In the genomic region with DNA sequence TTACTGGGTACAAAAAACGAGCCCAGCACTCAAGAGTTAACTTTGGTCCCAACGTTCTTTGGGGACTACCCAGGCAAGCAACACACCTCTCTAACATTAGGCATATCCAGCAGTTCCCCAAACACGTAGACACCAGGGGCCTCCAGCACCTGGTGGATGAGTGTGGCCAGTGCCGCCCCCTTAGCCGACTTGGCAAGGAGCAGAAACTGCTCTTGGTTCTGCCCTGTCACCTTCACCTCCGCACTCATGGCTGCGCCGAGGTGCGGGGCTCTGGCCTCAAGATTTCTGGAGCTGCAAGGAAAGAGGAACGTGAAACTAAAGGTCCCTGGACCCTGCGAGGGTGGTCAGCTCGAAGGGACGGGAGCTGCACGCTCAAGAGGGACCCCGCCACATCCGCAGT, we compare ENCODE assay signal across 8 mouse cellular contexts. TPM values are rescaled to one million over a fixed set of nuclear protein-coding genes. Genes with fewer than 3 reads are reported as not detected.
DNase-seq lines count a peak whose midpoint lies in the region; ATAC-seq and TF ChIP-seq lines count a peak whose summit lies in the region.

No protein-coding gene starts in this region.

- peak overlapping the region; percentile 99 for H3K4me2 ChIP-seq in intestine, embryonic 14.5 days (ENCODE audit: low read length)
- peak overlapping the region; percentile 97 for H3K4me2 ChIP-seq in midbrain, embryonic 14.5 days (ENCODE audit: low read length)

- 18% methylated on average over 16 of the region's 16 CpGs for WGBS in lung, adult 2 months
- 25% methylated on average over 16 of the region's 16 CpGs for WGBS in intestine, embryonic 14.5 days
- 42% methylated on average over 16 of the region's 16 CpGs for WGBS in midbrain, embryonic 14.5 days

- H3K27ac ChIP-seq in intestine, embryonic 14.5 days (ENCODE audit: low read depth): peak overlapping the region; percentile 92
- peak overlapping the region; percentile 90 for H3K27ac ChIP-seq in midbrain, embryonic 14.5 days (replicated peaks; ENCODE audit: low read depth, low read length)

- no peak for TF ChIP-seq CTCF in lung, adult 2 months (IDR thresholded peaks at IDR 0.05; ENCODE audit: insufficient read depth, low read length)

- no peak for DNase-seq in lung, adult 2 months
- DNase-seq in lung, postnatal 36 days: no peak
- peak; percentile 8 for DNase-seq in c-Kit-positive CD71-positive TER-119-positive erythroid progenitor cells, embryonic 14.5 days (ENCODE audit: low spot score)
- DNase-seq in intestine, embryonic 14.5 days (ENCODE audit: low spot score): no peak
- DNase-seq in midbrain, embryonic 14.5 days: no peak
- no peak for DNase-seq in spleen, postnatal 14 days (ENCODE audit: low spot score in 2 of 2)
- DNase-seq in kidney, adult 11 months: no peak

- peaks cover 28% of the 10 kb centered on the region for H3K36me3 ChIP-seq in intestine, embryonic 14.5 days (ENCODE audit: control insufficient read depth, insufficient read depth, low read length)
- peaks cover 28% of the 10 kb centered on the region for H3K36me3 ChIP-seq in midbrain, embryonic 14.5 days (ENCODE audit: control insufficient read depth, insufficient read depth, low read length)

- H3K9ac ChIP-seq in intestine, embryonic 14.5 days (ENCODE audit: low read length): peak overlapping the region; percentile 95
- H3K9ac ChIP-seq in midbrain, embryonic 14.5 days (replicated peaks; ENCODE audit: low read length): peak overlapping the region; percentile 92

- TF ChIP-seq POLR2A in lung, adult 2 months (IDR thresholded peaks at IDR 0.05; ENCODE audit: borderline replicate concordance, extremely low read depth, low read depth, low read length): no peak

- ATAC-seq in intestine, embryonic 14.5 days (replicated peaks; ENCODE audit: low FRiP score, low TSS enrichment, low read depth): peak; percentile 36
- peak; percentile 36 for ATAC-seq in midbrain, embryonic 14.5 days (ENCODE audit: low FRiP score, low TSS enrichment)
- no peak; the same call in 1 of the 2 replicates for ATAC-seq in granulocyte monocyte progenitor cell, adult 5-6 weeks (replicated peaks; ENCODE audit: poor library complexity, severe bottlenecking)

- H3K27me3 ChIP-seq in intestine, embryonic 14.5 days (replicated peaks; ENCODE audit: control insufficient read depth, insufficient read depth, low read length): no peaks in the 10 kb centered on the region
- H3K27me3 ChIP-seq in midbrain, embryonic 14.5 days (ENCODE audit: control insufficient read depth, insufficient read depth, low read length): no peaks in the 10 kb centered on the region

- H3K4me3 ChIP-seq in lung, adult 2 months (replicated peaks; ENCODE audit: extremely low read depth, low read depth, low read length): peak overlapping the region; percentile 94
- H3K4me3 ChIP-seq in intestine, embryonic 14.5 days (ENCODE audit: low read depth, low read length): peak overlapping the region; percentile 96
- peak overlapping the region; percentile 81 for H3K4me3 ChIP-seq in midbrain, embryonic 14.5 days (replicated peaks; ENCODE audit: low read depth, low read length)

- H3K9me3 ChIP-seq in intestine, embryonic 14.5 days (ENCODE audit: control insufficient read depth, low read length): no peaks in the 10 kb centered on the region
- no peaks in the 10 kb centered on the region for H3K9me3 ChIP-seq in midbrain, embryonic 14.5 days (ENCODE audit: control insufficient read depth, low read length)

- H3K4me1 ChIP-seq in lung, adult 2 months (ENCODE audit: control insufficient read depth, insufficient read depth, low read length): peaks cover 9% of the 10 kb centered on the region
- peaks cover 14% of the 10 kb centered on the region for H3K4me1 ChIP-seq in intestine, embryonic 14.5 days (replicated peaks; ENCODE audit: control insufficient read depth, insufficient read depth, low read length)
- H3K4me1 ChIP-seq in midbrain, embryonic 14.5 days (ENCODE audit: control insufficient read depth, insufficient read depth, low read length): peaks cover 14% of the 10 kb centered on the region

RNA-seq across cellular contexts. Expression of gene Cops7a, which starts 0.7 kb away (rescaled TPM):
- polyA plus RNA-seq in lung, adult 2 months (2012; rRNA removed): 178 and 213 TPM in 2 replicates
- polyA plus RNA-seq in intestine, embryonic 14.5 days (2014; fragmentation: Nextera tagmentation; extraction: Ambion mirVana): 155 and 159 TPM in 2 replicates
- 85.6 and 85.9 TPM in 2 replicates for polyA plus RNA-seq in midbrain, embryonic 14.5 days (2014; fragmentation: Nextera tagmentation; extraction: Ambion mirVana)
- total RNA-seq in granulocyte monocyte progenitor cell, adult 5-6 weeks (2014; fragmentation: Nextera tagmentation): 96.6 and 112 TPM in 2 replicates
- total RNA-seq in granulocyte monocyte progenitor cell, adult 5-6 weeks (2017): 48.8 and 52.0 TPM in 2 replicates

RNA-seq across cellular contexts. Expression of gene Pianp, which starts 31.9 kb away (rescaled TPM):
- polyA plus RNA-seq in lung, adult 2 months (2012; rRNA removed): 1.4 and 2.2 TPM in 2 replicates
- 0.85 and 1.2 TPM in 2 replicates for polyA plus RNA-seq in intestine, embryonic 14.5 days (2014; fragmentation: Nextera tagmentation; extraction: Ambion mirVana)
- 43.2 and 57.1 TPM in 2 replicates for polyA plus RNA-seq in midbrain, embryonic 14.5 days (2014; fragmentation: Nextera tagmentation; extraction: Ambion mirVana)
- total RNA-seq in granulocyte monocyte progenitor cell, adult 5-6 weeks (2014; fragmentation: Nextera tagmentation): not detected in 2 replicates
- not detected in 2 replicates for total RNA-seq in granulocyte monocyte progenitor cell, adult 5-6 weeks (2017)

RNA-seq across cellular contexts. Expression of gene Mlf2, which starts 33.5 kb away (rescaled TPM):
- polyA plus RNA-seq in lung, adult 2 months (2012; rRNA removed): 313 and 336 TPM in 2 replicates
- polyA plus RNA-seq in intestine, embryonic 14.5 days (2014; fragmentation: Nextera tagmentation; extraction: Ambion mirVana): 352 and 357 TPM in 2 replicates
- 535 and 570 TPM in 2 replicates for polyA plus RNA-seq in midbrain, embryonic 14.5 days (2014; fragmentation: Nextera tagmentation; extraction: Ambion mirVana)
- 82.4 and 102 TPM in 2 replicates for total RNA-seq in granulocyte monocyte progenitor cell, adult 5-6 weeks (2014; fragmentation: Nextera tagmentation)
- total RNA-seq in granulocyte monocyte progenitor cell, adult 5-6 weeks (2017): 49.5 and 79.7 TPM in 2 replicates

RNA-seq across cellular contexts. Expression of gene Zfp384, which starts 44.3 kb away (rescaled TPM):
- polyA plus RNA-seq in lung, adult 2 months (2012; rRNA removed): 44.8 and 48.4 TPM in 2 replicates
- polyA plus RNA-seq in intestine, embryonic 14.5 days (2014; fragmentation: Nextera tagmentation; extraction: Ambion mirVana): 9.2 and 10.8 TPM in 2 replicates
- polyA plus RNA-seq in midbrain, embryonic 14.5 days (2014; fragmentation: Nextera tagmentation; extraction: Ambion mirVana): 13.7 and 16.2 TPM in 2 replicates
- 75.9 and 87.6 TPM in 2 replicates for total RNA-seq in granulocyte monocyte progenitor cell, adult 5-6 weeks (2014; fragmentation: Nextera tagmentation)
- total RNA-seq in granulocyte monocyte progenitor cell, adult 5-6 weeks (2017): 24.3 and 31.9 TPM in 2 replicates

RNA-seq across cellular contexts. Expression of gene Ptms, which starts 44.7 kb away (rescaled TPM):
- 1,982 and 2,310 TPM in 2 replicates for polyA plus RNA-seq in lung, adult 2 months (2012; rRNA removed)
- polyA plus RNA-seq in intestine, embryonic 14.5 days (2014; fragmentation: Nextera tagmentation; extraction: Ambion mirVana): 232 and 257 TPM in 2 replicates
- polyA plus RNA-seq in midbrain, embryonic 14.5 days (2014; fragmentation: Nextera tagmentation; extraction: Ambion mirVana): 749 and 823 TPM in 2 replicates
- 16.1 and 21.9 TPM in 2 replicates for total RNA-seq in granulocyte monocyte progenitor cell, adult 5-6 weeks (2014; fragmentation: Nextera tagmentation)
- 18.5 and 33.0 TPM in 2 replicates for total RNA-seq in granulocyte monocyte progenitor cell, adult 5-6 weeks (2017)

Comparison
In these comparisons a context has a peak if more than half of its experiments do, and no peak if none do; other contexts are left out.
1. RNA of gene Pianp, which starts 31.9 kb away (polyA plus RNA-seq): 43.2 to 57.1 TPM in midbrain, embryonic 14.5 days; 1.4 to 2.2 TPM in lung, adult 2 months and 0.85 to 1.2 TPM in intestine, embryonic 14.5 days; every median in the first group is over 10 times any median in the second.
2. Peak in every context shown above with its lines, with median percentiles within 50 percentile points of each other: H3K4me3 ChIP-seq.